Mouse (Mus musculus) brain, embryonic 14.5 days (tissue): ENCODE data around the gene Cdc20b. TPM values are rescaled to one million over a fixed set of nuclear protein-coding genes. Genes with fewer than 3 reads are reported as not detected.

ENCODE experiments used
- DNase-seq: peaks from one replicate; pipeline ENCODE4 v3.0.0-alpha.2; 2011; ENCODE audit warnings: low read depth
- CTCF ChIP-seq: fragments of 200-500 bp; IDR thresholded peaks from 2 replicates; pipeline ENCODE4 v1.5.1; 2012; ENCODE audit warnings: inconsistent platforms, mild to moderate bottlenecking, moderate library complexity, borderline replicate concordance; ENCODE audit not compliant: insufficient read depth, insufficient read length; ENCODE audit errors: extremely low read depth
- POLR2A ChIP-seq: fragments of 200-500 bp; IDR thresholded peaks from 2 replicates; pipeline ENCODE4 v1.6.1; 2012; ENCODE audit warnings: mild to moderate bottlenecking, inconsistent platforms, borderline replicate concordance; ENCODE audit not compliant: poor library complexity, insufficient read depth, insufficient read length, severe bottlenecking; ENCODE audit errors: extremely low read depth
- polyA plus RNA-seq: library from polyadenylated mRNA; depleted of rRNA; stranded (reverse); fragments of >200 nt; gene quantifications from 2 replicates; pipeline ENCODE4 v1.2.3, GENCODE M21; 2012

The Cdc20b gene
- polyA plus RNA-seq, 1 experiment: 0.86 TPM

DNA sequence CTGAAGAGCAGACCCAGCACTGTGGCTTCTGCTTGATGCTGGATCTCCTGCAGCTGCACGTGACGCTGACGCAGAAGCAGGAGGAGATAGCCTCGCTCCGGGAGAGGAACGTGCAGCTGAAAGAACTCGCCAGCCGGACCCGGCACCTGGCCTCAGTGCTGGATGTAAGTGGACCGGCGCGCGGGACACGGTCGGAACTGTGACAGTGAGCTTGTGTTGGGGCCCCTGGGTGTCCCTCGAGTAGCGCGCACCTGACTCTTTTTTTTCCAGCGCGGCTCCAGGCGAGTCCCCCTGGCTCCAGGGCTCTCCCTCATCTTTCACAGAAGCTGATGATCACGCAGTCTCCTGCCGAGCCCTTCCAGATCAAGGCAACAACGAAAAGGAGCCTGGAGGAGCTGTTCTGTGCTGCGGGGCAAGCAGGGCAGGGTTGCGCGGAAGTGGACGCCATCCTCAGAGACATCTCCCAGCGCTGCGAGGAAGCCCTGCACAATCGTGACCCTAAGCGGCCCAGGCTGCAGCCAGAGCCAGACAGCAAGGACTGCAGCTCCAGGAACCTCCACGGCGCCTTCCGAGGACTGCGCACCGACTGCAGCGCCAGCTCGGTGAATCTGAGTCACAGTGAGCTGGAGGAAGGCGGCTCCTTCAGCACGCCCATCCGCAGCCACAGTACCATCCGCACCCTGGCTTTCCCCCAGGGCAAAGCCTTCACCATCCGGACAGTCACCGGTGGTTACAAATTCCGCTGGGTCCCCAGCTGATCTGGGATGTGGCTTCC lies 36.3 kb upstream of the Cdc20b start:
- no peak for TF ChIP-seq POLR2A
- TF ChIP-seq CTCF: no peak
- peak; percentile 71 for DNase-seq

DNA sequence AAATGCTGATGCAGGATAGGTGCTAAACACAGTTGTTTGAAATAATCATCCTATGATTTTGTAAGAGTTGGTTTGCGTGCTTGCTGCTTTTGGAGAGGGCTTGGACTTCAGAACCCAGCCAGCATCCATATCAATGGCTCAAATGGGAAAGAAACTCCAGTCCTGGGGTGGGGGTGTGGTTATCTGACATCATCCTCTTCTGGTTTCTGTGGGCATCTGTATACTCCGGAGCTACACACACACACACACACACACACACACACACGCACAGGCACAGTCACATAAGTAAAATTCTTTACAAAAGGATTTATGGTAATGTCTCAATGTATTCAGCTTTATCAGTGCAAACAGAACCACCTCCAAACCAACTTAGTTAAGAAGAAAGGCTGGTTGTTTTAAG lies 34.8 kb upstream of the Cdc20b start:
- TF ChIP-seq CTCF (no peak), POLR2A (no peak)
- no peak for DNase-seq

DNA sequence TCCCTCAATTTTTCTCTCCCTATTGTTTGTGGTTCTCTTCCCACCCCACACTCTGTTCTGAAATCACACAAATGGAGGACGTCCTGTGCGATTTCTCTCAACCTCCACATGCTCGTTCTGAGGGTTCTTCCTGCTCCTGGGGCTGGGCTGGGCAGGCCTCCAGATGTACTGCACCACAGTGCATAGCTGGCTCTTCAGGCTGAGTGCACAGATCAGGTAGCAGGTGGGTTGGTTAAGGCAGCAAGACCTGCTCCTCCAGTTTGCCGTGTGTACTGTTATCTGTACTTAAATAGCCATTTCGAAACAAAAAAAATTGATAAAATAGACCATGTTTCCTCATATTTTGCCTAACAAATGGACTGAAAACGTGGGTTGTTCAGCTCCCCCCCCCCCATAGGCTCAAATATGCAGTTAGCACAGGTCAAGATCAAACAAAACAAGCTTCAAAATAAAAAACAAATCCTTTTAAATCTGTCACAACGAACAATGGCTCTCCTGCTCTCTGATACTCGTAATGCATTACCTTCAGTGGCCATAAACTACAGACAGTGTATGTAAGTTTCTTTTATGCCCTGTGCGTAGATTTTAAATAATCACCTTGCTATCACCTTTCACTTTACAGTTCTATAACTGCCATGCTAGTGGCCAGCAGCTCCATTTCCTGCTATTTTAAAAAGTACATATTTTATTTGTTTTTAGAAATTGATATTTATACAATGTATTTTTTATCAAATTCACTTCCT lies 34.2 kb upstream of the Cdc20b start:
- no peak for TF ChIP-seq CTCF
- TF ChIP-seq POLR2A: no peak
- DNase-seq: no peak

DNA sequence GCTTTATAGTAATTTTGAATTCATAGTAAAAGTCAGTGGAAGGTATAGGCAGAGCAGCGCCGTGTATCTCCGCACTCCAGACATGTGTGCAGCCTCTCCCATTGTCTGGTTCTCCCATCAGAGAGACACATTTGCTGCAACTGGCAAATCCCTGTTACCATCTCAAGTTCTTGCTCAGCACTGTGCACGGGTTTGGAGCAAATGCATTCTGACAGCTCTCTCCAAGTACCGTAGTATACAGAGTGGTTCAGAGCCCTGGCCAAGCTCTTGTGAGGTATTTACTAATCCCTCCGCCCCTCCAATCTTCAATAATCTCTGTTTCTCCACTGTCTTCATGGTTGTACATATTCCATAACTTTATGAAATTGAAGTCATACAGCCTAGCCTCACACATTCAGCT lies 22.2 kb upstream of the Cdc20b start:
- TF ChIP-seq POLR2A (no peak), CTCF (no peak)
- no peak for DNase-seq

DNA sequence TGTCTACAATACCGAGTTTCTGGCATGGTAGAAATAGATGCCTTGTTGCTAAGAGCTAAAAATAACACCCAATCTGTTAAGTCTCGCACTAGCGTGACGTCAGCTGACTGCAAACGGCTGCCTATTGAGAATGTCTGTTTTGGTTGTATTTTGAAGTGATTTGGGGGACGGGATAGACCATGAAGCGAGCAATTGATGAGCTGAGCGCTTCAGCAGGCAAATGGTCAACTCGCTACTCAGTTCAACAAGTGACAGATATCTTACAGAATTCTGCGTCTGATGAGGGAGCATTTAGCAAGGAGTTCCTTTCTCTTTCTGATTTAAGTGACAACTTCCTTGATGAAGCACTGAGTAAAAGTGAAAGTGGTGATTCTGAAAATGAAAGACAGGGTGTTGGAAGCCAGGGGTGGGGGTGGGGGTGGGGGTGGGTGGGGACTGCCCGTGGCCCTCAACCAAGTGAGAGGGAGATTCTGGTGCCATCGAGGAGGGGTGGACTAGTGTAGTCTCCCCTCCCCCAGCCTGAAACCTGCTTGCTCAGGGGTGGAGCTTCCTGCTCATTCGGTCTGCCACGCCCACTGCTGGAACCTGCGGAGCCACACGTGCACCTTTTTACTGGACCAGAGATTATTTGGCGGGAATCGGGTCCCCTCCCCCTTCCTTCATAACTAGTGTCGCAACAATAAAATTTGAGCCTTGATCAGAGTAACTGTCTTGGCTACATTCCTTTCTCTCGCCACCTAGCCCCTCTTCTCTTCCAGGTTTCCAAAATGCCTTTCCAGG lies 21.5 kb upstream of the Cdc20b start:
- DNase-seq: peak; percentile 86

DNA sequence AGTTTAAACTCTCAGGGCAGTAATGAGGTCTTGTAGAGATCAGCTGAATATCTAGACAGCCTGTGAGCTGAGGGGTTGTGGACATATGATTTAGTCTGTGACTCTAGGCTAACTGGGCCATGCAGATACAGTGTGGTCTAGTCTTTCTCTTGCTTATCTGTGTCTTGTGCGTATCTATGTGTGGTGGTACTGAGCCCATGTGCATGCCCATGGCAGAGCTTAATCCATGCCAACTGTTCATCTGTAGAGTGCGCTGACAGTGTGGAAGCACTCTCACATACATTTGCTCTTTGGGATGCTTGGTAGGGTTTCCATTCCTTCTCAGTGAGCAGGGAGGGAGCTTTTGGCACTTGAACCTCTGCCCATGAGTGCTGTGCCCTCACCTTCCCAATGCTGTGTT lies 13.4 kb upstream of the Cdc20b start:
- TF ChIP-seq POLR2A (no peak), CTCF (no peak)
- DNase-seq: no peak

DNA sequence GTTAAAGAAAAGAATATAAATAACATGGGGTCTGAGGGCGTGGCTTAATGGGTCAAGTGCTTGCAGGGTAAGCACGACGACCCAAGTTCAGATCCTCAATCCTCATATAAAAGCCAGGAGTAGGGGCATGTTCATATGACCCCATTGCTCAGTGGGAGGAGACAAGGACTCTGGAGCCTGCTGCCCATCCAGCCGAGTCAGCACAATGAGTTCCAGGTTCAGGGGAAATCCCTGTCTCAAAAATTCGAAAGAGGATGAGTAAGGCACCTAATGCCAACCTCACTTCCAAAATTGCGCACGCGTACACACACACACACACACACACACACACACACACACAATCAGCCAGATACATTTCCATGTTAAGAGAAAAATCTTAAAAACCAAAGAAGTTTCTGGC lies 12.4 kb upstream of the Cdc20b start:
- TF ChIP-seq CTCF (no peak), POLR2A (no peak)
- DNase-seq: no peak

DNA sequence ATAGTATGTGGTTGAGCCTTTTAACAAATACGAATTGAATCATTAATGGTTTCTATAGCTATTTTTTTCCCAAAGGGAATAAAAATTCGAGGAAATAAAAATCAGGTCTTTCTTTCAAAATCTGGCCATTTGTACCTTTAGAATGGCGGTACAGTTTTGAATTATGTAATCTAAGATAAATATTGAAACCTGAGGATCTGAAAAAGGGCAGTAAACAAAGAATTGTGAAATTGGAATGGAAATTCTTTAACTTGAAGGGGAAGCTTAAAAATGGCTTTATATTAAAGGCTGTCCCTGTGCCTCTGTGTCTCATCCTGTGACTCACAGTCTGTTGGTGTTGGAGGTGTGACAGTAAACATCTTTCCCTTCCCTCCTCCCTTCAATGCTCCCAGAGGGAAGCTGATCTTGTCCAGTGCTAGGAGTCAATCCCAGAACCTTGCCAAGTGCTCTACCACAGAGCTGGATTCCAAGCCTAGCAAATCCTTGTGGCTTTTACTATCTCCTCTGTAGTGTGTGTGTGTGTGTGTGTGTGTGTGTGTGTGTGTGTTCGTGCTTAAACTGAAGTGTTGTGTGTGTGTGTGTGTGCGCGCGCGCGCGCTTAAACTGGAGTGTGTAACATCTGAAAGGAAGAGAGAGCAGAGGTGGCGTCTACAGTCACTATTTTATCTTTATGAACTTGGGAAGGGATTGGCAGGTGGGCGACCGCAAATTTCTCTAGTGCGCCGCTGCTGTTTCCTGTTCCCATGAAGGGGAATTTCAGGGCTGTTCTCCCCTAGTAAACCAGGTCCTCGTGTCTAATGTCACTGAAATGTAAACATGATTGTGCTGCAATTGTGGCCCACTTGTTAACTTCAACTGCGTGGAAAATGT lies 11.4 kb upstream of the Cdc20b start:
- no peak for DNase-seq
- no peak for TF ChIP-seq POLR2A
- TF ChIP-seq CTCF: no peak

DNA sequence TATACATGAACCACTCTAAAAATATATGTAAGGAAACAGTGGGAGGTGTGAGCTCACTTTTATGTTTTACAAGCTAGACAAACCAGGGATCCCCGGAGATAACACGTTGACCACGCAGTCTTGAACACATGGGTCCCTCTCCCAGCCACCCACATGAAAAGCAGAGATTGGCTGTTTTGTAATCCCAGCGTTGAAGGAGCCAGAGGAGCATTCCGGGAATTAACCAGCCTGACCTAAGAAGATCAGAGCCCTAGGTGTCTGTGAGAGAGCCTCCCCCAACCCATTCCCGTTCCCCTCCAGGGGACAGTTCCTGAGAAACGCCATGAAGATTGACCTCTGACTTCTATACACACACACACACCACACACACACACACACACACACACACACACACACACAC lies 3.6 kb upstream of the Cdc20b start:
- DNase-seq: peak; percentile 44

DNA sequence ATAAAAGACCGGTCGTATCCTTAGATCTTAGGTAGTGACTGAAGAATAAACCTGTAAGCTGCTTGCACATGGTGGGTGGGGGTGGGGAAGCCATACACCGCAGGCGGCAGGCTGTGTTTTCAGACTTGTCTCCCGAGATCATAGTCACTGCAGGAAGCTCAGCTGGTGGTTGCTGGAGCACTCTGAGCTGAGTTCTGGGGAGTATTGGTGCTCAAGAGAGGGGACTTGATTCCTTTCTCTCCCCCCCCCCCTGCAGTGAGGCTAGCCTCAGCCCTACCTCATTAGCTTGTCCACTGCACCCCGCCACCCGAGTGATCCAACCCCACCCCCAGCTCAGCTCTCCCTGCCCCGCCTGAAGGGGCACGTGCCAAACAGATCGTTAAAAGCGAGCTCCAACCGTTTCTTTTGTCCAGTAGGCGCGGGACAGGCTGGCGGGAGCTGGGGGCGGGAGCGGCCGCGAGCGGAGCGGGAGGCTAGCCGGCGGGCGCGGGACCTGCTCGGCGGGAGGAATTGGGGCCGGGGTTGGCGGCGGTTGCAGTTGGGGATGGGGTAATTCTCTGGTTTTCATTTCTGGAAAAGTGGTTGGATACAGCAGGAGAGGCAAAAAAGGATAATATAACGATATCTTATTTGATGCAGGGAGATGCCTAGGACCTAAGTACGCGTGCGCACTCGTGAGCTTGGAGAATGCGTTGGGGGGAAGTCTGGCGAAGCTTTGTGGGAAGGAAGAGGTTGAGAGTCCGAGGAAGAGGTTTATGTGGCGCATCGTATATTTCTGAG lies 2.9 kb upstream of the Cdc20b start:
- DNase-seq: peak; percentile 89
- TF ChIP-seq CTCF (no peak), POLR2A (peak; percentile 39; the same call in 1 of the 2 replicates)

More for the DNA sequence above, 3.6 kb upstream of the Cdc20b start:
- TF ChIP-seq POLR2A (no peak), CTCF (no peak)
